Mouse (Mus musculus): ENCODE results near the gene Pde1a.

- no peak for TF ChIP-seq POLR2A (IDR thresholded peaks at IDR 0.05; ENCODE audit: low read depth, low read length)
- no peak for TF ChIP-seq CTCF (IDR thresholded peaks at IDR 0.05; ENCODE audit: borderline replicate concordance, insufficient read depth, low read length)
Observed at GRCm38 (mm10) chr2:79998460-79998859, 130.8 kb downstream of the Pde1a start.

All from embryonic fibroblast, embryonic 13.5 days (primary cell).